In genomic region chr4:101254606-101255349, GRCm38 (mm10) we compare ENCODE assay signal across 11 mouse cellular contexts. TPM values are rescaled to one million over a fixed set of nuclear protein-coding genes. Genes with fewer than 3 reads are reported as not detected.
DNase-seq lines count a peak whose midpoint lies in the region; ATAC-seq lines count a peak whose summit lies in the region.
"Had no signal": no experiment of that assay in that cellular context is flagged by ENCODE, and none has a peak within 500 bp of the region (broad histone marks: within the 10 kb centered on the region; RNA-seq: fewer than 3 reads in every experiment).

No protein-coding gene starts in this region.

- no peaks in the 10 kb centered on the region for H3K36me3 ChIP-seq in heart, embryonic 16.5 days (ENCODE audit: control insufficient read depth, insufficient read depth)
- H3K36me3 ChIP-seq in forebrain, embryonic 10.5 days (replicated peaks) = no peaks in the 10 kb centered on the region
- H3K36me3 ChIP-seq: embryonic facial prominence, embryonic 13.5 days; hindbrain, embryonic 10.5 days; midbrain, embryonic 12.5 days had no signal

- H3K9me3 ChIP-seq in heart, embryonic 16.5 days (replicated peaks; ENCODE audit: control insufficient read depth, low read length) = no peaks in the 10 kb centered on the region
- H3K9me3 ChIP-seq in forebrain, embryonic 10.5 days = no peaks in the 10 kb centered on the region
- H3K9me3 ChIP-seq: embryonic facial prominence, embryonic 13.5 days; hindbrain, embryonic 10.5 days; midbrain, embryonic 12.5 days had no signal

- H3K27ac ChIP-seq in heart, embryonic 16.5 days (ENCODE audit: low read length) = peak overlapping the region; percentile 78
- H3K27ac ChIP-seq in brown adipose tissue, adult 24 weeks (replicated peaks; ENCODE audit: low read depth, low read length) = peak overlapping the region; percentile 59
- H3K27ac ChIP-seq in forebrain, embryonic 10.5 days = no peak overlapping the region
- H3K27ac ChIP-seq: embryonic facial prominence, embryonic 13.5 days; hindbrain, embryonic 10.5 days; midbrain, embryonic 12.5 days had no signal

- ATAC-seq in heart, embryonic 16.5 days (replicated peaks; ENCODE audit: extremely low read depth, insufficient read depth, low FRiP score) = no peak
- peak; percentile 42 for ATAC-seq in megakaryocyte, adult 5-6 weeks (ENCODE audit: poor library complexity, severe bottlenecking)

- no peak for DNase-seq in heart, adult 18-20 months
- peak; percentile 57 to 61 for DNase-seq in B cell, adult 2 months
- DNase-seq in frontal cortex, postnatal 14 days (ENCODE audit: low spot score in 2 of 2) = no peak
- no peak for DNase-seq in forebrain, embryonic 10.5 days (ENCODE audit: extremely low spot score, low spot score)
- DNase-seq in yolk sac, embryonic 10.5 days (ENCODE audit: low spot score) = no peak

- no peak overlapping the region for H3K9ac ChIP-seq in heart, embryonic 16.5 days (ENCODE audit: low read length)
- H3K9ac ChIP-seq: embryonic facial prominence, embryonic 13.5 days; midbrain, embryonic 12.5 days had no signal

- peaks cover 38% of the 10 kb centered on the region for H3K4me1 ChIP-seq in heart, embryonic 16.5 days (ENCODE audit: control insufficient read depth, insufficient read depth, low read length)
- H3K4me1 ChIP-seq in brown adipose tissue, adult 24 weeks (ENCODE audit: control insufficient read depth, insufficient read depth, insufficient read length, low read length) = peaks cover 48% of the 10 kb centered on the region
- no peaks in the 10 kb centered on the region for H3K4me1 ChIP-seq in forebrain, embryonic 10.5 days
- H3K4me1 ChIP-seq: midbrain, embryonic 12.5 days had no signal

- no peak overlapping the region for H3K4me3 ChIP-seq in heart, embryonic 16.5 days (ENCODE audit: low read length)
- no peak overlapping the region for H3K4me3 ChIP-seq in brown adipose tissue, adult 24 weeks (ENCODE audit: insufficient read depth, low read depth, low read length)
- H3K4me3 ChIP-seq in forebrain, embryonic 10.5 days = no peak overlapping the region
- H3K4me3 ChIP-seq: embryonic facial prominence, embryonic 13.5 days; hindbrain, embryonic 10.5 days; midbrain, embryonic 12.5 days had no signal

- H3K4me2 ChIP-seq in heart, embryonic 16.5 days (ENCODE audit: low read depth, low read length) = no peak overlapping the region
- H3K4me2 ChIP-seq: embryonic facial prominence, embryonic 13.5 days; midbrain, embryonic 12.5 days had no signal

- WGBS in heart, embryonic 16.5 days = 61% methylated on average over 8 of the region's 8 CpGs
- WGBS in forebrain, embryonic 10.5 days = 90% methylated on average over 8 of the region's 8 CpGs

- no peaks in the 10 kb centered on the region for H3K27me3 ChIP-seq in heart, embryonic 16.5 days (ENCODE audit: control insufficient read depth, insufficient read depth, low read length)
- H3K27me3 ChIP-seq in forebrain, embryonic 10.5 days (ENCODE audit: poor library complexity, severe bottlenecking) = no peaks in the 10 kb centered on the region
- H3K27me3 ChIP-seq: embryonic facial prominence, embryonic 13.5 days; midbrain, embryonic 12.5 days had no signal

RNA-seq across cellular contexts. Expression of gene Jak1, which starts 10.3 kb away (rescaled TPM):
- polyA plus RNA-seq in heart, embryonic 16.5 days (2015; fragmentation: Nextera tagmentation; extraction: Ambion mirVana) = 63.3 and 65.7 TPM in 2 replicates
- 100 to 1,000 TPM in 1 of 2 experiments, 10 to 100 TPM in 1; 91.2 to 102 TPM for total RNA-seq in heart, adult 18-20 months (2021)
- polyA plus RNA-seq in brown adipose tissue, adult 24 weeks (2012; ENCODE audit: insufficient read depth, insufficient read length, missing spikeins) = 45.5 and 51.7 TPM in 2 replicates
- 105 and 111 TPM in 2 replicates for total RNA-seq in megakaryocyte, adult 5-6 weeks (2015)
- total RNA-seq in megakaryocyte, adult 5-6 weeks (2017) = 92.7 and 98.5 TPM in 2 replicates
- 41.7 and 42.4 TPM in 2 replicates for polyA plus RNA-seq in forebrain, embryonic 10.5 days (2016; fragmentation: Nextera tagmentation; extraction: Ambion mirVana)

Comparison
In these comparisons a context has a peak if more than half of its experiments do, and no peak if none do; other contexts are left out.
1. DNase-seq: peak in B cell, adult 2 months (2 of 2); none in heart, adult 18-20 months (0 of 2), frontal cortex, postnatal 14 days (0 of 2), forebrain, embryonic 10.5 days (single experiment) and yolk sac, embryonic 10.5 days (single experiment).